Mouse (Mus musculus) myocyte (in vitro differentiated cells): ENCODE measurements around the gene Nav3.

Experiments used
- CEBPB ChIP-seq: IDR thresholded peaks from 2 replicates; pipeline ENCODE4 v1.6.1; 2011; ENCODE audit warnings: mild to moderate bottlenecking, moderate library complexity; ENCODE audit not compliant: poor library complexity, insufficient read depth, severe bottlenecking
- MAX ChIP-seq: IDR thresholded peaks from one replicate; pipeline ENCODE4 v1.6.1; 2011; ENCODE audit warnings: low read depth, mild to moderate bottlenecking, control low read depth
- POLR2A ChIP-seq: IDR thresholded peaks from one replicate; pipeline ENCODE4 v1.6.1; 2011; ENCODE audit warnings: low read depth, mild to moderate bottlenecking, control low read depth, moderate library complexity; ENCODE audit not compliant: insufficient read length
- POLR2AphosphoS2 ChIP-seq: IDR thresholded peaks from one replicate; pipeline ENCODE4 v1.6.1; 2011; ENCODE audit warnings: low read depth, control low read depth; ENCODE audit not compliant: insufficient read length

GRCm38 (mm10) chr10:109874652-109875311 is 581.2 kb downstream of the Nav3 start:
- TF ChIP-seq POLR2A (no peak), POLR2AphosphoS2 (no peak), MAX (no peak), CEBPB (no peak)
